Mouse (Mus musculus) intestine, embryonic 14.5 days (tissue): ENCODE data around the gene Crls1. TPM values are rescaled to one million over a fixed set of nuclear protein-coding genes. Genes with fewer than 3 reads are reported as not detected.

Source experiments
- ATAC-seq: fragments of 200-750 bp; cut with Nextera tagmentation; replicated peaks from 2 replicates; pipeline ENCODE4 v1.8.0; 2017; ENCODE audit warnings: low read depth, moderate number of reproducible peaks, moderate TSS enrichment, moderate library complexity; ENCODE audit not compliant: low FRiP score, low TSS enrichment
- DNase-seq: peaks from one replicate; pipeline ENCODE4 v3.0.0-alpha.2; 2018; ENCODE audit warnings: low spot score
- H3K27ac ChIP-seq: fragments of 300-500 bp; sonication (generic); 2 replicates; pipeline ENCODE4 v1.5.1; 2014; ENCODE audit warnings: low read depth, mild to moderate bottlenecking, control low read depth
- H3K27me3 ChIP-seq: fragments of 300-500 bp; sonication (generic); replicated peaks from 2 replicates; pipeline ENCODE4 v1.6.1; 2014; ENCODE audit warnings: low read length, control low read depth; ENCODE audit not compliant: control insufficient read depth, insufficient read depth
- H3K36me3 ChIP-seq: fragments of 300-500 bp; sonication (generic); 2 replicates; pipeline ENCODE4 v1.6.1; 2014; ENCODE audit warnings: low read length, control low read depth; ENCODE audit not compliant: control insufficient read depth, insufficient read depth
- H3K4me1 ChIP-seq: fragments of 300-500 bp; sonication (generic); replicated peaks from 2 replicates; pipeline ENCODE4 v1.6.1; 2014; ENCODE audit warnings: low read length, control low read depth, mixed read lengths; ENCODE audit not compliant: control insufficient read depth, insufficient read depth
- H3K4me2 ChIP-seq: fragments of 300-500 bp; sonication (generic); 2 replicates; pipeline ENCODE4 v1.6.1; 2014; ENCODE audit warnings: low read length
- H3K4me3 ChIP-seq: fragments of 300-500 bp; sonication (generic); 2 replicates; pipeline ENCODE4 v1.5.1; 2014; ENCODE audit warnings: low read depth, low read length, control low read depth, mixed read lengths
- H3K9ac ChIP-seq: fragments of 300-500 bp; sonication (generic); 2 replicates; pipeline ENCODE4 v1.6.1; 2014; ENCODE audit warnings: mild to moderate bottlenecking, low read length
- H3K9me3 ChIP-seq: fragments of 300-500 bp; sonication (generic); 2 replicates; pipeline ENCODE4 v1.6.1; 2016; ENCODE audit warnings: low read length, control low read depth; ENCODE audit not compliant: control insufficient read depth
- WGBS: fragments of 180-500 bp; shearing (Covaris S2); extraction: QIAGEN DNeasy Blood & Tissue Kit; methylation state at CpG from one replicate; pipeline ENCODE4 v1.1.7; 2014; 5-methylcytosine and 5-hydroxymethylcytosine counted together
- polyA plus RNA-seq: library from polyadenylated mRNA; unstranded; fragments of >200 nt; fragmentation: Nextera tagmentation; extraction: Ambion mirVana; gene quantifications from 2 replicates; pipeline ENCODE4 v1.2.1, GENCODE M21; 2014

Gene Crls1
- polyA plus RNA-seq, 1 experiment from 2014 or later: 20.3 TPM

DNA sequence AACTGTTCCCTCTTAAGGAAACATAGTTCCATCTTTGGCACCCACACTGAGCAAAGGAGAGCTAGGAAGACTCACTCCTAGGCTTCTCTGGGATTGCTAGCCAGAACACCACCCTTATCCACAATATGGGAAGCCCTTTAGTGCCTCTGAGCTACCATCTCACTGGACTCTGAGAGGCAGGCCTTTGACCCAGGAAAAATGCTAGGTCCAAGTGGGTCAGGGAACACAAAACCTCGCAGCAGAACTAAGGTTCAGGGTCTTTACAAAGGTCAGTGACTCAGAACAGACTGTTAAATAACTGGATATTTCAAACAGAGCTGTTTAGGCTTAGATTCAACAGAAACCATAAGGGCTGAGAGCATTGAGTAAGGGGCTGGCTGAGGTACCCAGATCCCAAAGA, 30.5 kb downstream of the Crls1 start:
- H3K4me2 ChIP-seq: no peak overlapping the region
- H3K36me3 ChIP-seq: no peaks in the 10 kb centered on the region
- WGBS: 62% methylated on average over 1 of the region's 1 CpGs
- no peak overlapping the region for H3K9ac ChIP-seq
- no peak for DNase-seq
- H3K27ac ChIP-seq: no peak overlapping the region
- no peaks in the 10 kb centered on the region for H3K9me3 ChIP-seq
- no peak overlapping the region for H3K4me3 ChIP-seq
- no peak for ATAC-seq
- H3K4me1 ChIP-seq: peaks cover 14% of the 10 kb centered on the region
- H3K27me3 ChIP-seq: peaks cover 27% of the 10 kb centered on the region

DNA sequence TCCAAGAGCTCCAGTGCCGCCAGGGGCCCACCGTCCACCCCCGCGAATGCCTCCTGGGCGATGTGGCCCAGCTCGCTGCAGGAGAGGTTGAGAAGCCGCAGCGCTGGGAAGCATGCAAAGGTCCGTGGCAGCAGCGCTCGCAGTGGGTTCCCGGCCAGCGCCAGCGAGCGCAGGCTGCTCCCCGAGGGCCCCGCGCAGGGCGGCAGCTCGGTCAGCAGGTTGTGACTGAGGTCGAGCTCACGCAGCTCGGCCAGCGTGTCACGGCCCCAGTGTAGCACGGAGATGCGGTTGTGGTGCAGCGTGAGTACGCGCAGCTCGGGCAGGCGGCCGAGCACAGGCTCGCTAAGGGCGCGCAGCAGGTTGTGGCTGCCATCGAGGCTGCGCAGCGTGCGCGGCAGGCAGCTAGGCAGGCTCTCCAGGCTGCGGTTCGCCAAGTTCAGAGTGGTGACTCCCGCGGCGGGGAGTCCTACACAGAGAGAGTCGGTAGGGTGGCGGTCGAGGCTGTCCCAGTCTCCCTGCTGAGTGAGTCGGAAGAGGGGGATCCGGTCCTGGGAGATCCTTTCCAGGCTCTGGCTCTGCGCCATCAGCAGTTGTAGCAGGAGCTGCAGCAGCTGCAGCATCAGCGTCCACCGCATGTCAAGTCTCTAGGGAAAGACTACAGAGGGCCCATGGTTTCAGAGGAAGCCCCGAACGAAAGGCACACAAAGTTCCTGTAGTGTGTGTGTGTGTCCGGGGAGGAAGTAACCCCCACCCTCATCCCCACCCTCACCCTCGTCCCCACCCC, 33.0 kb downstream of the Crls1 start:
- peak overlapping the region; percentile 27 for H3K9ac ChIP-seq
- WGBS: under 1% methylated on average over 58 of the region's 58 CpGs

DNA sequence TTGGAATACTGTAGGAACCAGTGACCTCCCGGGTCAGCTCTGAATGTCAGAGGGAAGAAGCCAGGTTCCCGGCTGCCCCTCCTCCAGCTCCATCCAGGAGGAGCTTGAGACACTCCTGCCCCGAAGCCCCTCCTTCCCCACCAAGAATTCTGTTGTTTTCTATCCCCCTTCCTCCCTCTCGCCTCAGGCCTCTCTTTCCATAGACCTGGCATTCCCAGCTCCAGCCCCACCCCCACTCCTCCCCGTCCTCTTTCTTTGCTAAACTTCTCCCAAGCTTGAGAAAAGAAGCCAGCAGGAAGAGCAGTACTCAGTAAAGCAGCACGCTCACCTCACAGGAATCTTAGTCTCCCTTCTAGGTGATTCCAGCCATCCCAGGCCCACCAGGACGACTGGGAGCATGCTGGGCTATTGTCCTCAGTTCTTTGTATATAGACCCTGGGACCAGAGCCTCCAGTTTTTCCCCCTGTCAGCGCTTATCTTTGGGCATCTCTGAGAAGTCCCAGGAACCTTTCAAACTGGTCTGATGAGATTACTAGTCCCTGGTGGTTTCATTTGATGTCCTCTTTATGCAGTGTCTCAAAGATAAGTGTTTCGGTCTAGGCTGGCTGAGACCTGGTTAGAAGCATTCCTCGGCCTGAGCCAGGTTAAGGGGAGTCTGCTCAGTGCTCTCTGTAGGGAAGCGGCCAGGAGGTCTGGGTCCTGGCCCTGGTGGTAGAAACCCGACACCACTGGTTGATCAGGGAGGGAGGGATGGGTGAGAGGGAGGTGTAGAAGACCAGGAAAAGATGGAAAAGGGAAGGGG, 34.6 kb downstream of the Crls1 start, which contains the start of gene Lrrn4:
Gene Lrrn4 (minus strand): TSS at position 48 of the 802 bp plus-strand sequence.
- Histone ChIP-seq H3K9me3 (no peaks in the 10 kb centered on the region), H3K27ac (no peak within 1 kb of the TSS)
- ATAC-seq: no peak

More for the DNA sequence above, 33.0 kb downstream of the Crls1 start:
- Histone ChIP-seq H3K36me3 (no peaks in the 10 kb centered on the region), H3K27me3 (peaks cover 27% of the 10 kb centered on the region), H3K9me3 (no peaks in the 10 kb centered on the region), H3K27ac (no peak overlapping the region), H3K4me3 (peak overlapping the region; percentile 39), H3K4me2 (peak overlapping the region; percentile 75), H3K4me1 (peaks cover 14% of the 10 kb centered on the region)
- ATAC-seq (peak; percentile 71), DNase-seq (peak; percentile 84)

DNA sequence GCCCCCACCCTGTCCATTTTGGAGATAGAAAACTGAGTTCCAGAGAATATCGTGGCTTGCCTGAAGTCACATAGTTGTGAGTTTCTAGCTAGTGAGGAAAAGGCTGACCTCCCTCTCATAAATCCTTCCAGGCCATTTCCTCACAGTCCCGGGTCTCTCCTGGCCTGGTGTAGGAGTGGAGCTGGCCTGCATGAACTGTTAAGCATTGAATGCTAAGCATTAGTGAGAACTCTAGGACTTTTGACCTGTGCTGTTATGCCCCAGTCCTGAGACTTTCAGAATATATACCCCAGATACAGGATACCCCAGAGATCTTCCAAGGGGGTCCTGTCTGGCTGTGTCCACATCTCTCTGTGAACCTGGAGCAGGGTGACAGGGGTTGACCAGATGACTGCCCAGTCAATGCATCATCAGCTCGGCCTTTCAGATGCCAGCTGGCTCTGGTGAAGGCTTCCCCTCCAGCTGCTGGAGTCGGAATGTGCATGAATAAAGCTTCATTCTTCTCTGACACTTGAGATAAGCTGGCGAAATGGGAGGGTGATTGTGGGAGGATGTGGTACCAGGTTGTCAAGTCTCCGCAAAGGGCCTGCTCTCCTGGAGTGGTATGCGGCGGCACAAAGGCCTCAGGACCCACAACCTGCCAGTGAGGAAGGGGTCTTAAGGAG, 38.0 kb downstream of the Crls1 start:
- ATAC-seq: no peak
- H3K4me2 ChIP-seq: no peak overlapping the region
- WGBS: 42% methylated on average over 8 of the region's 8 CpGs
- H3K4me3 ChIP-seq: no peak overlapping the region
- H3K27ac ChIP-seq: no peak overlapping the region
- no peak overlapping the region for H3K9ac ChIP-seq
- no peaks in the 10 kb centered on the region for H3K9me3 ChIP-seq
- 0 out of 2 replicates have a peak, but pooled peaks cover 7% of the 10 kb centered on the region for H3K27me3 ChIP-seq
- H3K4me1 ChIP-seq: 0 out of 2 replicates have a peak, but pooled peaks cover 10% of the 10 kb centered on the region
- DNase-seq: peak; percentile 49
- H3K36me3 ChIP-seq: no peaks in the 10 kb centered on the region

More for the DNA sequence above, 34.6 kb downstream of the Crls1 start, which contains the start of gene Lrrn4:
- Histone ChIP-seq H3K4me1 (peaks cover 14% of the 10 kb centered on the region), H3K27me3 (peaks cover 27% of the 10 kb centered on the region), H3K9ac (no peak within 1 kb of the TSS), H3K4me2 (peak within 1 kb of the TSS; percentile 75), H3K4me3 (peak within 1 kb of the TSS; percentile 39), H3K36me3 (no peaks in the 10 kb centered on the region)
- DNase-seq: peak; percentile 50
- WGBS: 13% methylated on average over 12 of the region's 12 CpGs

DNA sequence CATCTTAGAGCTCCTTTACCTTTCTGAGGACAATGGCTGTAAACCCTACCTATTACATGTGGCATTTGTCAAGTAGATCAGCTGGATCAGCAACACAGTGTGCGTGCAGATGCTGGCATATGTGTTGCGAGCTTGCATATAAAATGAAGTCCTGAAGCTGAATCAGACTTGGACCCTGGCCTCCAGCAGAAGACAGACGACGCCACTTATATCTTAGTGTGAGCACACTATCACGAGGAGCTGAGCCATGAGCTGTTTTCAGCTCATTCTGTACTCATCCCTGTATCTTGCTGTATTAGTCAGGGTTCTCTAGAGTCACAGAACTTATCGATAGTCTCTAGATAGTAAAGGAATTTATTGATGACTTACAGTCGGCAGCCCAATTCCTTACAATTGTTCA, 38.8 kb downstream of the Crls1 start:
- WGBS: 86% methylated on average over 6 of the region's 7 CpGs
- Histone ChIP-seq H3K4me3 (no peak overlapping the region), H3K27ac (no peak overlapping the region), H3K9me3 (no peaks in the 10 kb centered on the region), H3K4me1 (0 out of 2 replicates have a peak, but pooled peaks cover 4% of the 10 kb centered on the region), H3K27me3 (0 out of 2 replicates have a peak, but pooled peaks cover 6% of the 10 kb centered on the region), H3K4me2 (no peak overlapping the region), H3K36me3 (no peaks in the 10 kb centered on the region), H3K9ac (no peak overlapping the region)
- no peak for ATAC-seq
- DNase-seq: no peak

DNA sequence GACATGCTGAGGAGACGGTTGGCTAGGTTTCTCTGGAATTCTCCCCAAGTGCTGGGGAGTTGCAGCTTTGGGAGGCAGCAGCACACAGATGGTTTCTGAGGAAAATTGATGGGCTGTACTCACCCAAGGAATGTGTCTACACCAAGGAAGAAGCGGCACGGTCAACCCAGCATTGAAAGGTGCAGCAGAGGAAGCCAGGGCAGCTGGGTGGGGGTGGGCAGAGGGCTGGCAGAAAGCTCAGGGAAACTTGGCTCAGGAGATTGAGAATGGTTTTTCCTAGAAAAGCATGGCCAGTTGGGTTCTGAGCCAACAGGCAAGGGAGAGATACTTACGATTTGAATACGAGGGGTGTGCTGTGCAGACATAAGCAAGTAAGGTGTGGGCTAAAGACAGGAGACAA, 47.4 kb downstream of the Crls1 start:
- H3K27ac ChIP-seq: no peak overlapping the region
- no peaks in the 10 kb centered on the region for H3K4me1 ChIP-seq
- no peaks in the 10 kb centered on the region for H3K27me3 ChIP-seq
- no peak for DNase-seq
- no peak overlapping the region for H3K9ac ChIP-seq
- H3K4me2 ChIP-seq: no peak overlapping the region
- H3K9me3 ChIP-seq: no peaks in the 10 kb centered on the region
- no peak overlapping the region for H3K4me3 ChIP-seq
- WGBS: 64% methylated on average over 5 of the region's 5 CpGs
- ATAC-seq: no peak
- no peaks in the 10 kb centered on the region for H3K36me3 ChIP-seq

DNA sequence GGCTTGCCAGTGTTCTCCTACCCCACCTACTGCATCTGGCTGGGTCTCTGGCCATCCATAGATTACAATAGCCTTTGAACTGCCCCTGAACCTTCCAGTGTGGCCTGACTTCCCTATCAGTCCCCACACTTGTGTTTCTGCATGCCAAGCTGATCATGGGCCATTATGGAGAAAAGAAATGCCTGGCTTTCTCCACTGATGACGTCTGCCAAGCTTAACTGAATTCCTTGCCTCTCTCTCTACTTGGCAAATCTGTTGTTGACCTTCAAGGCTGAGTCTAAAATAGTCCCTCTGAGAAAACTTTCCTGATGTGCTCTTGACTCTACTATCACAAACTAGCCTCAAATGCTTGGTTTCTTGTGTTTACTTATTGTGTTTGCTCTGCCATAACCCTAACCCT, 51.7 kb downstream of the Crls1 start:
- no peak overlapping the region for H3K4me2 ChIP-seq
- 62% methylated on average over 1 of the region's 1 CpGs for WGBS
- no peaks in the 10 kb centered on the region for H3K9me3 ChIP-seq
- H3K4me1 ChIP-seq: no peaks in the 10 kb centered on the region
- H3K36me3 ChIP-seq: no peaks in the 10 kb centered on the region
- ATAC-seq (no peak), DNase-seq (no peak)
- H3K27ac ChIP-seq: no peak overlapping the region
- no peak overlapping the region for H3K4me3 ChIP-seq
- no peak overlapping the region for H3K9ac ChIP-seq
- H3K27me3 ChIP-seq: no peaks in the 10 kb centered on the region

DNA sequence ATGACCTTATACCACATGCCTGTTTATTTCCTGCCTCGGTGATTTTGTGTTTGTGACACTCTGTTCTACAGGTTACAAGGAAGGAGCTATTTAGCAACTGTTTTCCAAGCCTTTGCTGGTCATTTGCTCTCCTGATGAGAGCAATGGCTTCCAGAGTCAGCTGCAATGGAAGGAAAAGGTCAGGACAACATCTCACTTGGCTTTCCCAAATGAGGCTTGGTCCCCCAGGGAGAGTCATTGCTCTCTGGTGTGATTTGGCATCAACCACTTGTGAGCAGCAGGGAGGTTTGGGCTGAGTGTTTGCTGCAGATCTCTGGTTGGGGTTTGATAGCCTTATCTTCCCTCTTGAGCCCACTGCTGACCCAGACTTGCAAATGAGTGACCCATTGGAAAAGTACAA, 54.1 kb downstream of the Crls1 start:
- no peaks in the 10 kb centered on the region for H3K4me1 ChIP-seq
- no peak overlapping the region for H3K9ac ChIP-seq
- whole genome bisulfite sequencing: 88% methylated on average over 1 of the region's 1 CpGs
- no peaks in the 10 kb centered on the region for H3K27me3 ChIP-seq
- no peak overlapping the region for H3K4me2 ChIP-seq
- no peaks in the 10 kb centered on the region for H3K9me3 ChIP-seq
- no peaks in the 10 kb centered on the region for H3K36me3 ChIP-seq
- no peak overlapping the region for H3K27ac ChIP-seq
- DNase-seq: no peak
- no peak for ATAC-seq
- H3K4me3 ChIP-seq: no peak overlapping the region
